Mouse (Mus musculus) liver, embryonic 14.5 days (tissue): ENCODE measurements around the gene Wdr26.

Experiments used
- CTCF ChIP-seq: IDR thresholded peaks from 2 replicates; pipeline ENCODE4 v1.5.1; 2016; ENCODE audit warnings: antibody characterized with exemption, low read depth, control low read depth
- EP300 ChIP-seq: IDR thresholded peaks from 2 replicates; pipeline ENCODE4 v1.6.1; 2016; ENCODE audit warnings: antibody characterized with exemption, low read depth

DNA sequence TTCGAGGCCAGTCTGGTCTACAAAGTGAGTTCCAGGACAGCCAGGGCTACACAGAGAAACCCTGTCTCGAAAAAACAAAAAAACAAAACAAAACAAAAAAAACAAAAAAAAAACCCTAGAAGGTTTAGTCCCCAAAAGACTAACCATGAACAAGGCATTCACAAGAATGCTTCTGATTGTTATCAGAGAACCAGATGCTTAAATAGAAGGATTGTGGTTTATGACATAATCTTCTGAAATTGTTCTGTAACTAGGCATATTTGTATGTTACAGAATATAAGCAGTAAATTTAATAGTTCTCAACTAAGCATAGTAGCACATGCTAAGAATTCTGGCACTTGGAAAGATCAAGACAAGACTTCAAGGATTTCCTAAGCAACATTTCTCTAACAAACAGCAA is 87.7 kb downstream of the Wdr26 start:
- no peak for TF ChIP-seq CTCF
- TF ChIP-seq EP300 = no peak
